Comparison of ENCODE assay signal across 8 mouse cellular contexts in the genomic region with DNA sequence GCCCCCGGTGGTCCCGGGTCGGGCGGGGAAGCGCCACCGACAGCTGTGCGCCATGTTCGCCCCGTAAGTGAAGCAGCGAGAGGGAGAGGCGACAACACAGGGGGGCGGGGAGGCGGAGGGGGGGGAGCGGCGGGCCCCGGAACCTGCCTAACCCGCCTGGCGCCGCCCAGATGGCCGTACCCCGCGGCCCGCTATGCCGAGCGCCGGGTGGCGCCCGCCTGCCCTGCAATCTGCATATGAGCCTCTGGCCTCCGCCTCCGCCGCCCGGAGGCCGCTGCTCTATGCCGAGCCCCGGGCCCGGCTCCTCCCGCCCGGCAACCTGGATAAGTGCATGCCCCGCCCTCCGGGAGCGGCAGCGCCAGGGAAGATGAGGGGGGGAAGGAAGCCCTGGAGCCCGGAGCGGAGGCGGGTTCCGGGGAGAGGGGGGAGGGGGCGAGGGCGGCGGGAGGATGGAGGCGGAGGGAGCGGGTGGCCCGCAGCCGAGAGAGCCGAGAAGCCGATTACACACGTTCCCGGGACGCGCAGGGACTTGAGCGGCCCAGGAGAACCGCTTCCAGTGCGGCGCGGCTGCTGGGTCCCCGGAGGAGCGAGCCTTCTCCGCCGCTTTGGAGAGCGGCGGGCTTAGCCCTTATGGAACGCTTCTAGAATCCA. TPM values are rescaled to one million over a fixed set of nuclear protein-coding genes. Genes with fewer than 3 reads are reported as not detected.
DNase-seq lines count a peak whose midpoint lies in the region; ATAC-seq lines count a peak whose summit lies in the region.

A gene (minus strand): TSS at position 76 of the 651 bp plus-strand sequence.

- peak; percentile 81 for ATAC-seq in heart, embryonic 13.5 days (ENCODE audit: extremely low read depth, insufficient number of reproducible peaks, low FRiP score, low TSS enrichment)
- ATAC-seq in liver, embryonic 13.5 days (ENCODE audit: low read depth) = peak; percentile 85
- ATAC-seq in stomach, embryonic 16.5 days (ENCODE audit: insufficient read depth, low FRiP score) = peak; percentile 88

- H3K4me2 ChIP-seq in heart, embryonic 13.5 days = peak within 1 kb of the TSS; percentile 100
- peak within 1 kb of the TSS; percentile 99 for H3K4me2 ChIP-seq in liver, embryonic 13.5 days
- peak within 1 kb of the TSS; percentile 99 for H3K4me2 ChIP-seq in stomach, embryonic 16.5 days (ENCODE audit: low read depth, low read length)

- H3K36me3 ChIP-seq in heart, embryonic 13.5 days = peaks cover 8% of the 10 kb centered on the region; the same call in 1 of the 2 replicates
- peaks cover 13% of the 10 kb centered on the region for H3K36me3 ChIP-seq in liver, embryonic 13.5 days
- H3K36me3 ChIP-seq in stomach, embryonic 16.5 days (ENCODE audit: control insufficient read depth, insufficient read depth, low read length) = no peaks in the 10 kb centered on the region

- H3K4me1 ChIP-seq in brown adipose tissue, adult 24 weeks (ENCODE audit: control insufficient read depth, insufficient read depth, insufficient read length, low read length) = peaks cover 10% of the 10 kb centered on the region
- H3K4me1 ChIP-seq in heart, embryonic 13.5 days = peaks cover 51% of the 10 kb centered on the region
- peaks cover 55% of the 10 kb centered on the region for H3K4me1 ChIP-seq in liver, embryonic 13.5 days (replicated peaks)
- H3K4me1 ChIP-seq in stomach, embryonic 16.5 days (ENCODE audit: control insufficient read depth, insufficient read depth, low read length) = peaks cover 36% of the 10 kb centered on the region

- peak within 1 kb of the TSS; percentile 98 for H3K9ac ChIP-seq in heart, embryonic 13.5 days
- peak within 1 kb of the TSS; percentile 93 for H3K9ac ChIP-seq in liver, embryonic 13.5 days
- H3K9ac ChIP-seq in stomach, embryonic 16.5 days (ENCODE audit: low read length) = peak within 1 kb of the TSS; percentile 96

- H3K27ac ChIP-seq in brown adipose tissue, adult 24 weeks (replicated peaks; ENCODE audit: low read depth, low read length) = peak within 1 kb of the TSS; percentile 53
- H3K27ac ChIP-seq in heart, embryonic 13.5 days (replicated peaks) = peak within 1 kb of the TSS; percentile 96
- peak within 1 kb of the TSS; percentile 91 for H3K27ac ChIP-seq in liver, embryonic 13.5 days
- peak within 1 kb of the TSS; percentile 98 for H3K27ac ChIP-seq in stomach, embryonic 16.5 days (ENCODE audit: low read length)

- H3K9me3 ChIP-seq in heart, embryonic 13.5 days = no peaks in the 10 kb centered on the region
- no peaks in the 10 kb centered on the region for H3K9me3 ChIP-seq in liver, embryonic 13.5 days (replicated peaks)
- H3K9me3 ChIP-seq in stomach, embryonic 16.5 days (replicated peaks; ENCODE audit: control insufficient read depth, low read length) = no peaks in the 10 kb centered on the region

- 0% methylated on average over 53 of the region's 71 CpGs for WGBS in heart, embryonic 13.5 days
- WGBS in liver, embryonic 13.5 days (ENCODE audit: insufficient replicate concordance) = under 1% methylated on average over 42 of the region's 71 CpGs
- under 1% methylated on average over 68 of the region's 71 CpGs for WGBS in stomach, embryonic 16.5 days

- peak within 1 kb of the TSS; percentile 98 for H3K4me3 ChIP-seq in brown adipose tissue, adult 24 weeks (ENCODE audit: insufficient read depth, low read depth, low read length)
- peak within 1 kb of the TSS; percentile 93 for H3K4me3 ChIP-seq in heart, embryonic 13.5 days
- peak within 1 kb of the TSS; percentile 97 for H3K4me3 ChIP-seq in liver, embryonic 13.5 days (replicated peaks)
- peak within 1 kb of the TSS; percentile 94 for H3K4me3 ChIP-seq in stomach, embryonic 16.5 days (replicated peaks; ENCODE audit: low read length)

- H3K27me3 ChIP-seq in heart, embryonic 13.5 days (replicated peaks) = peaks cover 20% of the 10 kb centered on the region; the same call in 1 of the 2 replicates
- H3K27me3 ChIP-seq in liver, embryonic 13.5 days = peaks cover 14% of the 10 kb centered on the region
- no peaks in the 10 kb centered on the region for H3K27me3 ChIP-seq in stomach, embryonic 16.5 days (ENCODE audit: control insufficient read depth, insufficient read depth, low read length)

- peak; percentile 97 for DNase-seq in CD4-positive, CD25-positive, alpha-beta regulatory T cell, adult 2 months (ENCODE audit: low read depth, low spot score)
- peak; percentile 61 for DNase-seq in fat pad, adult 2 months (ENCODE audit: extremely low read depth, low read depth, low spot score)
- DNase-seq in kidney, postnatal 10 days = peak; percentile 98
- peak; percentile 96 for DNase-seq in liver, embryonic 13.5 days
- peak; percentile 99 for DNase-seq in neural tube, embryonic 10.5 days (ENCODE audit: extremely low spot score, low spot score)

RNA-seq across cellular contexts. Expression of the gene that starts here (rescaled TPM):
- polyA plus RNA-seq in brown adipose tissue, adult 24 weeks (2012; ENCODE audit: insufficient read depth, insufficient read length, missing spikeins) = 7.0 and 7.3 TPM in 2 replicates
- polyA plus RNA-seq in heart, embryonic 13.5 days (2015; fragmentation: Nextera tagmentation; extraction: Ambion mirVana) = 6.1 and 6.5 TPM in 2 replicates
- polyA plus RNA-seq in liver, embryonic 13.5 days (2015; fragmentation: Nextera tagmentation; extraction: Ambion mirVana) = 3.8 and 4.0 TPM in 2 replicates
- 7.1 and 8.8 TPM in 2 replicates for polyA plus RNA-seq in stomach, embryonic 16.5 days (2015; fragmentation: Nextera tagmentation; extraction: Ambion mirVana)

Comparison
In these comparisons a context has a peak if more than half of its experiments do, and no peak if none do; other contexts are left out.
1. Peak in every context shown above with its lines: DNase-seq, ATAC-seq, H3K4me3 ChIP-seq and H3K27ac ChIP-seq.